Mouse (Mus musculus): ENCODE measurements around the gene Ugt1a10. TPM values are rescaled to one million over a fixed set of nuclear protein-coding genes. Genes with fewer than 3 reads are reported as not detected.
A peak's percentile ranks its signal among the peaks of the same experiment; 100 is the strongest.
"Not testable (repeated sequence)": the region's sequence is repeated elsewhere in the genome, so short reads cannot be mapped to it uniquely, and the experiment has no call there.

Gene Ugt1a10
- polyA plus RNA-seq, 1 experiment from 2014 or later, result 0.22 TPM

GRCm38 (mm10) chr1:88158430-88158829 lies 103.2 kb downstream of the Ugt1a10 start:
- Histone ChIP-seq H3K27ac (no peak overlapping the region), H3K27me3 (no peaks in the 10 kb centered on the region), H3K36me3 (no peaks in the 10 kb centered on the region), H3K9ac (no peak overlapping the region), H3K4me3 (no peak overlapping the region), H3K4me2 (no peak overlapping the region), H3K9me3 (no peaks in the 10 kb centered on the region), H3K4me1 (no peaks in the 10 kb centered on the region)
- 73% methylated on average over 2 of the region's 2 CpGs for WGBS
- no peak for ATAC-seq (ENCODE audit: borderline replicate concordance, extremely low read depth, low FRiP score, low TSS enrichment)

DNA sequence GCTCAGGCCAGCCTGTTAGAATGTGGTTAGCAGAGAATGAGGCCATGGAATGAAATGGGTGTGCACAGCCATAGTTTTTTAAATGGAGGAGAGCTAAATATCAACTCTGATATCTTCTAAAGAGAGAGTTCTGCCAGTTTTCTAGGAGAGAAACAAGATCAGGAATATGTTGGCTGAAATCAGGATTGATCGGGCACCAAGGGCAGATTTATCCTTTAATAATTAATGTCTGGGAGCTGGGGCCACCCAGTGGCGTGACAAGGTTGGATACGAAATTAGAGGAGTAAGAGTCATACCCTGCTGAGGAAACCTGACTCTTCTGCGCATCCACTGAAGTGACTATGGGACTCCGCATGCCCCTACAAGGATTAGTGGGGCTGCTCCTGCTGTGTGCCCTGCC lies 110.5 kb downstream of the Ugt1a10 start, which contains the start of gene Ugt1a5:
TSS of gene Ugt1a5 (plus strand) at position 302 of the 400 bp plus-strand sequence.
- WGBS, result 69% methylated on average over 5 of the region's 5 CpGs
- Histone ChIP-seq H3K27ac (no peak within 1 kb of the TSS), H3K4me1 (no peaks in the 10 kb centered on the region), H3K9me3 (no peaks in the 10 kb centered on the region), H3K9ac (no peak within 1 kb of the TSS), H3K36me3 (no peaks in the 10 kb centered on the region), H3K4me3 (no peak within 1 kb of the TSS), H3K27me3 (no peaks in the 10 kb centered on the region), H3K4me2 (no peak within 1 kb of the TSS)
- ATAC-seq (ENCODE audit: borderline replicate concordance, extremely low read depth, low FRiP score, low TSS enrichment), result no peak

DNA sequence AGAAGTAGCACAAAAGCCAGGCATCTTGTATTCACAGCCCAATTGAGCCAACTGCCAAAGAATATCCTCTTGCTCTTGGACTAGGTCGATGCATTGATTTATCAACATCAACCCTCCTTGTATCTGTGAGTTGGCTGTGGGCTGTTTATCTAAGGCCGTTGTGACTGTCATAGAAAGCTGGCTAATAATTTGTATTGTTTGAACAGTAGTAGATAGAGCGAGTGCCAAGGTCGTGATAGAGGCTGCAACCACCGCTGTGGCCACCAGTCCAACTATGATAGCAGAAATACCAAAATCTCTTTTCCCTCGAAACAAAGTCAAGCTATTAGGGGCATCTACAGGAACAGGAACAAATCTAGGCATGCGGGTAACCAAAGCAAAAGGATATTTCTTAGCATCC lies 117.0 kb downstream of the Ugt1a10 start:
- not testable (repeated sequence) for H3K27me3 ChIP-seq; H3K4me2 ChIP-seq; H3K4me1 ChIP-seq; H3K36me3 ChIP-seq; H3K4me3 ChIP-seq; ATAC-seq (ENCODE audit: borderline replicate concordance, extremely low read depth, low FRiP score, low TSS enrichment); H3K9me3 ChIP-seq; H3K9ac ChIP-seq; H3K27ac ChIP-seq
- 74% methylated on average over 7 of the region's 7 CpGs for WGBS

- H3K27me3 ChIP-seq, result no peaks in the 10 kb centered on the region
- H3K9me3 ChIP-seq, result peaks cover 12% of the 10 kb centered on the region
- H3K36me3 ChIP-seq, result no peaks in the 10 kb centered on the region
- H3K9ac ChIP-seq, result no peak overlapping the region
- H3K4me3 ChIP-seq, result no peak overlapping the region
- no peaks in the 10 kb centered on the region for H3K4me1 ChIP-seq
- no peak for ATAC-seq (ENCODE audit: borderline replicate concordance, extremely low read depth, low FRiP score, low TSS enrichment)
- no peak overlapping the region for H3K27ac ChIP-seq
- WGBS, result 87% methylated on average over 1 of the region's 1 CpGs
- H3K4me2 ChIP-seq, result no peak overlapping the region
Measured at GRCm38 (mm10) chr1:88179657-88180056, 124.5 kb downstream of the Ugt1a10 start.

DNA sequence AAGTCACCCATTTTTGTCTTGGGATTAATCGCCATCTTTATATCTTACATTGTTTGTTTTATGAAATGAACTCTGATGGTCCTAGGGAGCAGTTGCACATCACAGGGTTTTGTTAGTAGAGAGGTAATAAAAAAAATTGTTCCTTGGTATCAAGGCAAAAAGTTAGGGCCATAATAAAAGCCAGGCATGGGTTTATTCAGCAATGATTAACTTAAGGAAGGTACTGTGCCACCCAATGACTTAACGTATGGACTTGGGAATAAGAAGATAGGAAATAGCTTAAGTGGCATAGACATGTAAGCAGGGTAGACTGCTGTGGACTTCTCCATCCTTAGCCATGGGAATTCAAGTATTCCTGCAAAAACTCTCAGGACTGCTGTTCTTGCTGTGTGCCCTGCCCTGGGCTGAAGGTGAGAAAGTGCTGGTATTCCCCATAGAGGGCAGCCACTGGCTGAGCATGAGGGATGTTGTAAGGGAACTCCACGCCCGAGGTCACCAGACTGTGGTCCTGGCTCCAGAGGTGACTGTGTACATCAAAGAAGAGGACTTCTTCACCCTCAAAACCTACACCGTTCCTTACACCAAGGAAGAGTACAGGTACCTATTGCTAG lies 131.2 kb downstream of the Ugt1a10 start:
- H3K27ac ChIP-seq, result no peak overlapping the region
- WGBS, result 90% methylated on average over 5 of the region's 5 CpGs
- no peak for ATAC-seq (ENCODE audit: borderline replicate concordance, extremely low read depth, low FRiP score, low TSS enrichment)

DNA sequence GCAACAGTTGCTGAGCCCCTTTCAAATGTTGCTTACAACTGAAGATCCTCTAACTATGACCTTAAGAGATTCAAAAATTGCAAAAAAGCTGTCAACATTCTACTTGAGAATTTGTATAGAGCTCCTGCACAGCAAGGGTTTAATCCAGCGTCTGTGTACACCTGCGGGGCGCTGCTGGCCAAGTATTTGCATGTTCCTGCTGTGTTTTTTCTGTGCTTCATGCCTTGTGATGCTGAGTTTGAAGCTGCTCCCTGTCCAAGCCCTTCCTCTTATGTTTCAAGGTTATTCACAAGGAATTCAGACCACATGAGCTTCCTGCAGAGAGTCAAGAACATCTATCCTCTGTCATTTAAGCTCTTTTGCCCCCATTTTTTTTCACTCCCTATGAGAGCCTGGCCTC lies 136.9 kb downstream of the Ugt1a10 start:
- no peak for ATAC-seq (ENCODE audit: borderline replicate concordance, extremely low read depth, low FRiP score, low TSS enrichment)
- no peaks in the 10 kb centered on the region for H3K27me3 ChIP-seq
- 74% methylated on average over 3 of the region's 3 CpGs for WGBS
- H3K4me2 ChIP-seq, result no peak overlapping the region
- no peak overlapping the region for H3K4me3 ChIP-seq
- no peaks in the 10 kb centered on the region for H3K9me3 ChIP-seq
- no peaks in the 10 kb centered on the region for H3K4me1 ChIP-seq
- no peak overlapping the region for H3K27ac ChIP-seq
- H3K9ac ChIP-seq, result no peak overlapping the region
- H3K36me3 ChIP-seq, result no peaks in the 10 kb centered on the region

More for the DNA sequence above, 131.2 kb downstream of the Ugt1a10 start:
- Histone ChIP-seq H3K9ac (no peak overlapping the region), H3K27me3 (no peaks in the 10 kb centered on the region), H3K36me3 (no peaks in the 10 kb centered on the region), H3K9me3 (no peaks in the 10 kb centered on the region), H3K4me2 (no peak overlapping the region), H3K4me3 (no peak overlapping the region), H3K4me1 (no peaks in the 10 kb centered on the region)

DNA sequence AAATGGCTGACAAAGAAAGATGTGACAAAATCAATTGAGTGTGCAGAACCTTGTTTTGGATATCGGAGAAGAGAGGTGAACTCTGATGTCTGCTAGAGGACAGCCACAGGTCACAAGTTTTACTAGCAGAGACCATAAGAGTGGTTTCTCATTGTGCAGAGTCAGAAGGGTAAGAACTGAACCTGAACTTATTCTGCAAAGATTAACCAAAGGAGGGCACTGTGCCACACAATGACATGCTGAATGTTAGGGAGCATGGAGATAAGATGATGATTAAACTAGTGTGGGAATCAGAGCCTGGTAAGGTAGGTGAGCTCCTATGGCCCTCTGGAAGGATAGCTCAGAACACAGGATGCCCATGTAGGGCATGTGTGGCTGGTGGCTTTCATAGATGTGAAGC lies 140.5 kb downstream of the Ugt1a10 start:
- 81% methylated on average over 1 of the region's 1 CpGs for WGBS
- no peak for ATAC-seq (ENCODE audit: borderline replicate concordance, extremely low read depth, low FRiP score, low TSS enrichment)
- no peak overlapping the region for H3K4me2 ChIP-seq

GRCm38 (mm10) chr1:88197443-88197842 lies 142.3 kb downstream of the Ugt1a10 start:
- Histone ChIP-seq H3K4me2 (no peak overlapping the region), H3K4me1 (no peaks in the 10 kb centered on the region), H3K27ac (no peak overlapping the region), H3K36me3 (no peaks in the 10 kb centered on the region), H3K9ac (no peak overlapping the region), H3K4me3 (no peak overlapping the region), H3K27me3 (no peaks in the 10 kb centered on the region), H3K9me3 (no peaks in the 10 kb centered on the region)
- 63% methylated on average over 3 of the region's 3 CpGs for WGBS
- ATAC-seq (ENCODE audit: borderline replicate concordance, extremely low read depth, low FRiP score, low TSS enrichment), result no peak

More for the DNA sequence above, 140.5 kb downstream of the Ugt1a10 start:
- Histone ChIP-seq H3K4me3 (no peak overlapping the region), H3K36me3 (no peaks in the 10 kb centered on the region), H3K9me3 (no peaks in the 10 kb centered on the region), H3K27ac (no peak overlapping the region), H3K9ac (no peak overlapping the region), H3K4me1 (no peaks in the 10 kb centered on the region), H3K27me3 (no peaks in the 10 kb centered on the region)

DNA sequence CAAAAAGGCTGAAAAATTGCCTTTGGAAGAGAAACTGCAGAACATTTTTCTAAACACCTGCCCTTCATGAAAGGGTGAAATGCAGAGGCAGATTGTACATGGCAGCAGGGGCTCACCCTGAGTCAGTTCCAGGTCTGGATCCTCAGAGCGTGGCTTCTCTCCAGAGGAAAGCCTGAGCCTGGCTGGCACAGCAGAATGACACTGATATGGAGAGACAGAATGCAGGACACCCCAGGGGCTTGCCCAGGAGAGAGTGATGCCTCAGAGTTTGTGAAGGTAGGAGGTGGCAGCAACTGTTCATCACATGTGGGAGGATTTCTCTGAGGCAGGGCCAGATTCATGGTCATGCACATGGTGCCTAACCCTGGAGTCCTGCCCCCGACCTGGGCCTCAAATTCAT lies 144.8 kb downstream of the Ugt1a10 start:
- Histone ChIP-seq H3K4me2 (no peak overlapping the region), H3K4me1 (no peaks in the 10 kb centered on the region), H3K27me3 (no peaks in the 10 kb centered on the region), H3K36me3 (no peaks in the 10 kb centered on the region), H3K9ac (no peak overlapping the region), H3K27ac (no peak overlapping the region), H3K4me3 (no peak overlapping the region), H3K9me3 (no peaks in the 10 kb centered on the region)
- no peak for ATAC-seq (ENCODE audit: borderline replicate concordance, extremely low read depth, low FRiP score, low TSS enrichment)
- WGBS, result 54% methylated on average over 2 of the region's 2 CpGs

GRCm38 (mm10) chr1:88200456-88200855 lies 145.3 kb downstream of the Ugt1a10 start, which contains the start of gene Ugt1a2:
Gene Ugt1a2 (plus strand): TSS chr1:88200601.
- Histone ChIP-seq H3K9ac (no peak within 1 kb of the TSS), H3K9me3 (no peaks in the 10 kb centered on the region), H3K4me2 (no peak within 1 kb of the TSS), H3K4me1 (no peaks in the 10 kb centered on the region), H3K36me3 (no peaks in the 10 kb centered on the region), H3K4me3 (no peak within 1 kb of the TSS), H3K27ac (no peak within 1 kb of the TSS), H3K27me3 (no peaks in the 10 kb centered on the region)
- ATAC-seq (ENCODE audit: borderline replicate concordance, extremely low read depth, low FRiP score, low TSS enrichment), result no peak
- 62% methylated on average over 7 of the region's 7 CpGs for WGBS

- Histone ChIP-seq H3K9me3 (no peaks in the 10 kb centered on the region), H3K27me3 (no peaks in the 10 kb centered on the region), H3K36me3 (no peaks in the 10 kb centered on the region), H3K4me3 (peak within 1 kb of the TSS; percentile 52), H3K4me1 (no peaks in the 10 kb centered on the region), H3K9ac (peak within 1 kb of the TSS; percentile 57), H3K27ac (no peak within 1 kb of the TSS), H3K4me2 (peak within 1 kb of the TSS; percentile 92)
- 9% methylated on average over 52 of the region's 62 CpGs for WGBS
- ATAC-seq (ENCODE audit: borderline replicate concordance, extremely low read depth, low FRiP score, low TSS enrichment), result peak; percentile 98
Measured at GRCm38 (mm10) chr1:88205294-88205922, 150.2 kb downstream of the Ugt1a10 start, which contains the start of gene Dnajb3. Gene Dnajb3 (minus strand): TSS chr1:88205782.

GRCm38 (mm10) chr1:88206843-88207479 lies 151.8 kb downstream of the Ugt1a10 start:
- ATAC-seq (ENCODE audit: borderline replicate concordance, extremely low read depth, low FRiP score, low TSS enrichment), result no peak

More at GRCm38 (mm10) chr1:88206843-88207479, 151.8 kb downstream of the Ugt1a10 start:
- Histone ChIP-seq H3K27ac (no peak overlapping the region), H3K36me3 (no peaks in the 10 kb centered on the region), H3K4me2 (no peak overlapping the region), H3K9ac (no peak overlapping the region), H3K4me3 (no peak overlapping the region), H3K4me1 (no peaks in the 10 kb centered on the region), H3K9me3 (0 out of 2 replicates have a peak, but pooled peaks cover 7% of the 10 kb centered on the region), H3K27me3 (no peaks in the 10 kb centered on the region)
- WGBS, result 67% methylated on average over 2 of the region's 2 CpGs
